Mouse (Mus musculus) embryonic facial prominence, embryonic 12.5 days (tissue): Measurements from ENCODE around the gene Dgka. TPM values are rescaled to one million over a fixed set of nuclear protein-coding genes. Genes with fewer than 3 reads are reported as not detected.
"Not testable (repeated sequence)": the region's sequence is repeated elsewhere in the genome, so short reads cannot be mapped to it uniquely, and the experiment has no call there.

Experiments
- ATAC-seq: fragments of 200-750 bp; cut with Nextera tagmentation; 2 replicates; pipeline ENCODE4 v1.8.0; 2017; ENCODE audit not compliant: insufficient number of reproducible peaks, insufficient read depth, low FRiP score, low TSS enrichment
- H3K27ac ChIP-seq: fragments of 300-500 bp; sonication (generic); 2 replicates; pipeline ENCODE4 v1.5.1; 2016; ENCODE audit warnings: mild to moderate bottlenecking
- H3K27me3 ChIP-seq: fragments of 300-500 bp; sonication (generic); 2 replicates; pipeline ENCODE4 v1.6.1; 2016; ENCODE audit warnings: mild to moderate bottlenecking, moderate library complexity
- H3K36me3 ChIP-seq: fragments of 300-500 bp; sonication (generic); 2 replicates; pipeline ENCODE4 v1.6.1; 2016; ENCODE audit warnings: mild to moderate bottlenecking
- H3K4me1 ChIP-seq: fragments of 300-500 bp; sonication (generic); 2 replicates; pipeline ENCODE4 v1.6.1; 2016
- H3K4me2 ChIP-seq: fragments of 300-500 bp; sonication (generic); replicated peaks from 2 replicates; pipeline ENCODE4 v1.6.1; 2016; ENCODE audit warnings: mild to moderate bottlenecking, moderate library complexity
- H3K4me3 ChIP-seq: fragments of 300-500 bp; sonication (generic); 2 replicates; pipeline ENCODE4 v1.5.1; 2016; ENCODE audit warnings: mild to moderate bottlenecking
- H3K9ac ChIP-seq: fragments of 300-500 bp; sonication (generic); 2 replicates; pipeline ENCODE4 v1.6.1; 2016; ENCODE audit warnings: mild to moderate bottlenecking, moderate library complexity
- H3K9me3 ChIP-seq: fragments of 300-500 bp; sonication (generic); 2 replicates; pipeline ENCODE4 v1.6.1; 2016; ENCODE audit warnings: mild to moderate bottlenecking, moderate library complexity
- WGBS: fragments of 180-500 bp; shearing (Covaris S2); methylation state at CpG from one replicate; pipeline ENCODE4 v1.1.7; 2016; 5-methylcytosine and 5-hydroxymethylcytosine counted together
- polyA plus RNA-seq: library from polyadenylated mRNA; unstranded; fragments of >200 nt; fragmentation: Nextera tagmentation; extraction: Ambion mirVana; gene quantifications from 2 replicates; pipeline ENCODE4 v1.2.1, GENCODE M21; 2016

Gene Dgka
- polyA plus RNA-seq, 1 experiment from 2014 or later: 10.4 TPM

GRCm38 (mm10) chr10:128728059-128728458 is 16.6 kb downstream of the Dgka start:
- no peak overlapping the region for H3K27ac ChIP-seq
- no peaks in the 10 kb centered on the region for H3K27me3 ChIP-seq
- 84% methylated on average over 5 of the region's 5 CpGs for WGBS
- H3K4me2 ChIP-seq: no peak overlapping the region
- H3K9ac ChIP-seq: no peak overlapping the region
- H3K4me3 ChIP-seq: no peak overlapping the region
- no peaks in the 10 kb centered on the region for H3K36me3 ChIP-seq
- no peak for ATAC-seq
- H3K9me3 ChIP-seq: no peaks in the 10 kb centered on the region
- no peaks in the 10 kb centered on the region for H3K4me1 ChIP-seq

DNA sequence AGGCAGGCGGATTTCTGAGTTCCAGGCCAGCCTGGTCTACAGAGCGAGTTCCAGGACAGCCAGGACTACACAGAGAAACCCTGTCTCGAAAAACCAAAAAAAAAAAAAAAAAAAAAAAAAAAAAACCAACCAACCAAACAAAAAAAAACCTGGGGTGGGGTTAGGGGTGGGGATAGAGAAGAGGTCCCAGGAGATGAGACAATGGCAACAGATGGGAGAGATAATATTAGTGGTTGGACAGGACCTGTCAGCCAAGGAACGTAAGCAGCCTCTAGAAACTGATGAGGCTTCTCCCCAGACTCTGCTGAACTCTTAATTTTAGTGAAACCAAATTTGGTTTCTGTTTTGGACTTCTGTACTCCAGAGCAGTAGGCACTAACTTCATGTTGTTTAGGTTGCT is 19.2 kb downstream of the Dgka start:
- WGBS: 75% methylated on average over 3 of the region's 4 CpGs
- H3K9ac ChIP-seq, H3K9me3 ChIP-seq, H3K27me3 ChIP-seq, ATAC-seq, H3K36me3 ChIP-seq, H3K4me1 ChIP-seq, H3K4me3 ChIP-seq, H3K27ac ChIP-seq, H3K4me2 ChIP-seq: not testable (repeated sequence)

- no peak overlapping the region for H3K9ac ChIP-seq
- no peak overlapping the region for H3K4me3 ChIP-seq
- H3K36me3 ChIP-seq: no peaks in the 10 kb centered on the region
- H3K27ac ChIP-seq: no peak overlapping the region
- H3K4me1 ChIP-seq: no peaks in the 10 kb centered on the region
- no peaks in the 10 kb centered on the region for H3K9me3 ChIP-seq
- ATAC-seq: no peak
- no peaks in the 10 kb centered on the region for H3K27me3 ChIP-seq
- H3K4me2 ChIP-seq: no peak overlapping the region
- WGBS: 87% methylated on average over 19 of the region's 19 CpGs
Measured at GRCm38 (mm10) chr10:128715559-128716537, 28.8 kb downstream of the Dgka start.

DNA sequence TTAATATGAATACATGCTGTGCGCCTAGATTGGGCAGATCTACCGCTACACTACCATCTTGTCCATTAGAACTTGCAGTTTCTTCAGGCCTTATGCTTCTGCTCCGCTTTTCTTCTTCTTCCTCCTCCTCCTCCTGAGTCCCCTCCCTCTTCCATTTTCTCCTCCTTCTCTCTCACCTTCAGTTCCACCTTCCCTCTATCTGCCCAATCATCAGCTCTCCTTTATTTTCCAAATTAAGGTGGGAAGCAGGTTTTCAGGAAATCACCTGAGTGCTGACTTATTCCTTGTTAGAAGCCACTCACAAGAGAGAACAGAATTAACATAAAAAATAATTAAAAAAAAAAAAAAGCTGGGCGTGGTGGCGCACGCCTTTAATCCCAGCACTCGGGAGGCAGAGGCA is 33.3 kb downstream of the Dgka start:
- H3K36me3 ChIP-seq, H3K4me2 ChIP-seq, H3K27ac ChIP-seq, H3K9me3 ChIP-seq, H3K9ac ChIP-seq, H3K4me3 ChIP-seq, H3K27me3 ChIP-seq, H3K4me1 ChIP-seq, ATAC-seq: not testable (repeated sequence)
- 93% methylated on average over 7 of the region's 7 CpGs for WGBS

- Histone ChIP-seq H3K9ac (peak overlapping the region; percentile 88), H3K36me3 (peaks cover 27% of the 10 kb centered on the region), H3K27ac (peak overlapping the region; percentile 97), H3K4me1 (peaks cover 26% of the 10 kb centered on the region; the same call in 1 of the 2 replicates), H3K9me3 (no peaks in the 10 kb centered on the region), H3K27me3 (no peaks in the 10 kb centered on the region), H3K4me2 (peak overlapping the region; percentile 79), H3K4me3 (peak overlapping the region; percentile 83)
- WGBS: 7% methylated on average over 11 of the region's 11 CpGs
- no peak for ATAC-seq
Measured at GRCm38 (mm10) chr10:128705317-128705693, 39.4 kb downstream of the Dgka start.

- Histone ChIP-seq H3K4me1 (peaks cover 26% of the 10 kb centered on the region; the same call in 1 of the 2 replicates), H3K4me3 (peak within 1 kb of the TSS; percentile 83), H3K36me3 (peaks cover 33% of the 10 kb centered on the region), H3K9me3 (no peaks in the 10 kb centered on the region), H3K27ac (peak within 1 kb of the TSS; percentile 97), H3K9ac (peak within 1 kb of the TSS; percentile 88), H3K4me2 (peak within 1 kb of the TSS; percentile 79), H3K27me3 (no peaks in the 10 kb centered on the region)
- WGBS: under 1% methylated on average over 60 of the region's 62 CpGs
- ATAC-seq: peak; percentile 80
Measured at GRCm38 (mm10) chr10:128704491-128705316, 40.0 kb downstream of the Dgka start, which contains the start of gene Cdk2. TSS of gene Cdk2 (minus strand) at chr10:128705031.

DNA sequence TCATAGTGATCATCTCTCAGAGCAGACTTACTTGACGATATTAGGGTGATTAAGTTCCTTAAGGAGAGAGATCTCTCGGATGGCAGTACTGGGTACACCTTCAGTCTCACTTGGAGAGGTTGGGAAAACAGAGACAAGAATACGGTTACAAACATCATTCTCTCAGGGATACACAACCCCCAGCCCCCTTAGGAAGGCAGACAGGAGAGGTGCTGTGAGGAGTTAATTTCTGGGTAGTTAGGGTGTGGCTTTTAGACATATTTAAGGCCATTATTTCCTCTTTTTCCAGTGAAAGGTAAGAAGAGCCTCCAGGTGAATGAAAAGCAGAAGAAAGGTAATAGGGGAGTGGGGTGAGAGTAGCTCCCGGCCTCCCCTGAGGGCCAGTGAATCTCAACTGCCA is 40.8 kb downstream of the Dgka start, which contains the start of gene Pmel:
Gene Pmel (plus strand): TSS at position 301 of the 400 bp plus-strand sequence.
- 14% methylated on average over 4 of the region's 4 CpGs for WGBS
- Histone ChIP-seq H3K4me3 (peak within 1 kb of the TSS; percentile 83), H3K27me3 (no peaks in the 10 kb centered on the region), H3K27ac (peak within 1 kb of the TSS; percentile 97), H3K4me2 (peak within 1 kb of the TSS; percentile 79), H3K9me3 (no peaks in the 10 kb centered on the region), H3K9ac (peak within 1 kb of the TSS; percentile 88), H3K36me3 (peaks cover 41% of the 10 kb centered on the region), H3K4me1 (peaks cover 26% of the 10 kb centered on the region; the same call in 1 of the 2 replicates)
- no peak for ATAC-seq

DNA sequence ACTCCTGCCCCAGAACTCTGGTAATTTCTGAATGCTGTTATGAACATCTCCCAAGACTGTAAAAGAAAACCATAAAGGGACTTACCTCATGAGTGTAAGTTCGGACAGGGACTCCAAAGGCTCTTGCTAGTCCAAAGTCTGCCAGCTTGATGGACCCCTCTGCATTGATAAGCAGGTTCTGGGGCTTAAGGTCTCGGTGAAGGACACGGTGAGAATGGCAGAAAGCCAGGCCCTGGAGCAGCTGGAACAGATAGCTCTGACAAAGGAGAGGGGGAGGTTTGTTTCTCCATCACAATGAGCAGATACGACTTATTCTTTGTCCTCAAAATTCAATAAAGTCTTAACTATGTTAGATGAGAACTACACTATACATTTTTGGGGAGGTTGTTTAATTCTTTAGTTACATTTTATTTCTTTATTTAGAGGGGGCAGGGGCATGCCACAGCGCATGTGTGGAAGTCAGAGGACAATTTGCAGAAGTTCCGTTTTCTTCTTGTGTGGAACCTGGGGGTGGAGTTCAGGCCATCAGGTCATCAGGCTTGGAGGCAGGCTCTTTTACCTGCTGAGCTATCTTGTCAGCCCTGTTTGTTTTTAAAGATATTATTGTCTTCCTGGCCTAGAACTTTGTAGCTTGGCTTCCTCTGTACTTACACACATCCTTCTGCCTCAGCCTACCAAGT is 42.2 kb downstream of the Dgka start:
- no peak overlapping the region for H3K4me2 ChIP-seq
- no peaks in the 10 kb centered on the region for H3K9me3 ChIP-seq
- H3K4me1 ChIP-seq: peaks cover 26% of the 10 kb centered on the region; the same call in 1 of the 2 replicates
- H3K27ac ChIP-seq: no peak overlapping the region
- no peak for ATAC-seq
- H3K4me3 ChIP-seq: 0 out of 2 replicates have a peak overlapping the region, but pooled peaks have one; percentile 9
- WGBS: 87% methylated on average over 6 of the region's 6 CpGs
- H3K27me3 ChIP-seq: no peaks in the 10 kb centered on the region
- H3K9ac ChIP-seq: no peak overlapping the region
- H3K36me3 ChIP-seq: peaks cover 50% of the 10 kb centered on the region

DNA sequence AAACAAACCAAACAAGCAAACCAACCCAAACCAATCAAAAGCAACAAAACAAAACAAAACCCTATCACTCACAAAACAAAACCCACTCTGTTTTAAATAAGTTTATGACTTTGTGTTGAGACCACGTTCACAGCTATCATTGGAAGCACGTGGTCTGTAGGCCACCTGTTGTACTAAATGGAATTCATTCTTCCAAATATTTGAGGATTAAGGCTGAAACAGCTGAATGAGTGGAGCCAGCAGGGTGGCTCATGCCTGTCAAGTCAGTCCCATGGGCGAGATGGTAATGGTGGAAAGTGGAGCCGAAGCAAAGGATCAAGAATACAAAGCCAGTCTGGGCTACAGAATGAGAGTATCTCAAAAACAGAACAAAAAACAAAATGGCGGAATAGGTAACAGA is 43.9 kb downstream of the Dgka start:
- no peak for ATAC-seq
- Histone ChIP-seq H3K27ac (no peak overlapping the region), H3K9ac (no peak overlapping the region), H3K4me2 (no peak overlapping the region), H3K36me3 (peaks cover 50% of the 10 kb centered on the region), H3K4me3 (no peak overlapping the region), H3K27me3 (no peaks in the 10 kb centered on the region), H3K9me3 (no peaks in the 10 kb centered on the region), H3K4me1 (peaks cover 26% of the 10 kb centered on the region; the same call in 1 of the 2 replicates)
- 86% methylated on average over 5 of the region's 5 CpGs for WGBS

- Histone ChIP-seq H3K4me1 (peaks cover 23% of the 10 kb centered on the region), H3K27ac (no peak overlapping the region), H3K9ac (no peak overlapping the region), H3K4me2 (no peak overlapping the region), H3K4me3 (no peak overlapping the region), H3K9me3 (no peaks in the 10 kb centered on the region), H3K36me3 (peaks cover 50% of the 10 kb centered on the region), H3K27me3 (no peaks in the 10 kb centered on the region)
- 69% methylated on average over 11 of the region's 11 CpGs for WGBS
- ATAC-seq: no peak
Measured at GRCm38 (mm10) chr10:128699611-128700010, 45.0 kb downstream of the Dgka start.

GRCm38 (mm10) chr10:128699006-128699405 is 45.6 kb downstream of the Dgka start:
- H3K4me3 ChIP-seq: no peak overlapping the region
- H3K4me1 ChIP-seq: peaks cover 27% of the 10 kb centered on the region
- H3K4me2 ChIP-seq: no peak overlapping the region
- no peak overlapping the region for H3K27ac ChIP-seq
- no peak for ATAC-seq
- H3K9me3 ChIP-seq: no peaks in the 10 kb centered on the region
- 84% methylated on average over 5 of the region's 5 CpGs for WGBS
- no peak overlapping the region for H3K9ac ChIP-seq
- peaks cover 50% of the 10 kb centered on the region for H3K36me3 ChIP-seq
- H3K27me3 ChIP-seq: no peaks in the 10 kb centered on the region
